Comparison of ENCODE assay signal across 15 mouse cellular contexts in the genomic region with DNA sequence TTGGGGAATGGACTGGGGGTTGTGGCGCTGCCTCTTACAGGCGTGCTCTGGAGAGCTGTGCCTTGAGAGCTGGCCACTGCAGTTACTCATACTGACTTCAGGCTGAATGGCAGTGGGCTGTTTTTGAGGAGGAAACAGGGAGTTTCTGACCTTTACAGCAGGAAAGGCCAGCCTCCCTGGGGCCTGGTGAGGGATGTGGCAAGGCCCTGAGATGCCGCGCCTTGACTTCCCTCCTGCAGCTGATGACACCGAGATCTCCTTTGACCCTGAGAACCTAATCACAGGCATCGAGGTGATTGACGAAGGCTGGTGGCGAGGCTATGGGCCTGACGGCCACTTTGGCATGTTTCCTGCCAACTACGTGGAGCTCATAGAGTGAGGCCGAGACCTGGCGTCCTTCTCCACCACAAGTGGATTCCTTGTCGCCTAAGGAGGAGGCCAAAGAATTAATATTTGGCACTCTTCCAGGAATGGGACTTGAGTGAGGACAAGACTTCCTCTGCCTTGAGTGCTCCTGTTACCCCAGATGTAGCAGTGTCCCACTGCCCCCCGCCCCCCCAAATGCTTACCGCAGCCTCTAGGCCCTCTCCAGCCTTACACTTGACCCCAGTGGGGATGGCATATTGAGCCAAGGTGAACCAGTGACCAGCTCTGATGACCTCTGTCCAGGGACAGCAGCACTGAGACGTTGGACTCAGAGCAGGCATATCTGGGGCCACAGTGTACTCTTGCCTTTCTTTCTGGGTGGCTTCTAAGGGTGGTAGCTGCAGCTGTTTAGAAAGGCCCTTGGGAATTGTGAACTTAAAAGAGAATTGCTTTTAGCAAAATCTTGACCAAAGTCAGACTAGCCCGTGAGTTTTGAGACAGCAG. TPM values are rescaled to one million over a fixed set of nuclear protein-coding genes. Genes with fewer than 3 reads are reported as not detected.
DNase-seq lines count a peak whose midpoint lies in the region; ATAC-seq and TF ChIP-seq lines count a peak whose summit lies in the region.
"Had no signal": no experiment of that assay in that cellular context is flagged by ENCODE, and none has a peak within 500 bp of the region (broad histone marks: within the 10 kb centered on the region; RNA-seq: fewer than 3 reads in every experiment).

No protein-coding gene starts in this region.

- peak; percentile 27 for DNase-seq in forebrain, embryonic 14.5 days (ENCODE audit: low spot score)
- peak; percentile 15 for DNase-seq in kidney, adult 2 months
- DNase-seq in kidney, adult 18-20 months: no peak
- DNase-seq in lung, adult 2 months: peak; percentile 73
- DNase-seq: adrenal gland, postnatal 25 days; kidney, adult 8-10 months; liver had no signal

- H3K9ac ChIP-seq in forebrain, embryonic 14.5 days (ENCODE audit: low read length): no peak overlapping the region
- no peak overlapping the region for H3K9ac ChIP-seq in forebrain, embryonic 12.5 days
- no peak overlapping the region for H3K9ac ChIP-seq in midbrain, embryonic 13.5 days (replicated peaks)
- H3K9ac ChIP-seq in hindbrain, embryonic 16.5 days (ENCODE audit: low read depth, low read length): no peak overlapping the region
- H3K9ac ChIP-seq: forebrain, embryonic 15.5 days; neural tube, embryonic 15.5 days had no signal

- ATAC-seq in forebrain, embryonic 14.5 days: no peak
- ATAC-seq in forebrain, embryonic 12.5 days (ENCODE audit: low FRiP score): no peak
- ATAC-seq in monocyte, adult 5-6 weeks (replicated peaks; ENCODE audit: insufficient number of reproducible peaks, low FRiP score, low TSS enrichment, poor library complexity, severe bottlenecking): peak; percentile 65
- no peak for ATAC-seq in midbrain, embryonic 13.5 days
- ATAC-seq in hindbrain, embryonic 16.5 days: no peak
- ATAC-seq: forebrain, embryonic 15.5 days; midbrain, embryonic 16.5 days had no signal

- H3K4me1 ChIP-seq in forebrain, embryonic 14.5 days (ENCODE audit: control insufficient read depth, insufficient read depth, low read length): no peaks in the 10 kb centered on the region
- peaks cover 6% of the 10 kb centered on the region; the same call in 1 of the 2 replicates for H3K4me1 ChIP-seq in forebrain, embryonic 12.5 days
- H3K4me1 ChIP-seq in kidney, adult 2 months (ENCODE audit: control insufficient read depth, insufficient read depth, low read length): 0 out of 2 replicates have a peak, but pooled peaks cover 4% of the 10 kb centered on the region
- peaks cover 15% of the 10 kb centered on the region for H3K4me1 ChIP-seq in lung, adult 2 months (ENCODE audit: control insufficient read depth, insufficient read depth, low read length)
- H3K4me1 ChIP-seq in midbrain, embryonic 13.5 days (replicated peaks): peaks cover 10% of the 10 kb centered on the region; the same call in 1 of the 2 replicates
- H3K4me1 ChIP-seq in hindbrain, embryonic 16.5 days (ENCODE audit: control insufficient read depth, insufficient read depth, low read depth, low read length): no peaks in the 10 kb centered on the region; the same call in 1 of the 2 replicates
- H3K4me1 ChIP-seq: forebrain, embryonic 15.5 days; neural tube, embryonic 15.5 days had no signal

- H3K27ac ChIP-seq in forebrain, embryonic 14.5 days (ENCODE audit: low read depth, low read length): no peak overlapping the region
- no peak overlapping the region for H3K27ac ChIP-seq in forebrain, embryonic 12.5 days
- no peak overlapping the region for H3K27ac ChIP-seq in kidney, adult 2 months (ENCODE audit: insufficient read depth, low read depth, low read length)
- H3K27ac ChIP-seq in midbrain, embryonic 13.5 days: no peak overlapping the region
- H3K27ac ChIP-seq in hindbrain, embryonic 16.5 days (ENCODE audit: low read depth, low read length): no peak overlapping the region
- H3K27ac ChIP-seq: forebrain, embryonic 15.5 days; hindbrain, embryonic 13.5 days; neural tube, embryonic 15.5 days had no signal

- no peak overlapping the region for H3K4me2 ChIP-seq in forebrain, embryonic 14.5 days (ENCODE audit: low read length)
- no peak overlapping the region for H3K4me2 ChIP-seq in forebrain, embryonic 12.5 days
- no peak overlapping the region for H3K4me2 ChIP-seq in midbrain, embryonic 13.5 days (replicated peaks)
- no peak overlapping the region for H3K4me2 ChIP-seq in hindbrain, embryonic 16.5 days (ENCODE audit: low read length)
- H3K4me2 ChIP-seq: forebrain, embryonic 15.5 days; hindbrain, embryonic 13.5 days; neural tube, embryonic 15.5 days had no signal

- H3K4me3 ChIP-seq in forebrain, embryonic 14.5 days (ENCODE audit: low read depth, low read length): no peak overlapping the region
- H3K4me3 ChIP-seq in forebrain, embryonic 12.5 days (replicated peaks): no peak overlapping the region
- H3K4me3 ChIP-seq in kidney, adult 2 months (ENCODE audit: insufficient read depth, low read depth, low read length): no peak overlapping the region
- no peak overlapping the region for H3K4me3 ChIP-seq in lung, adult 2 months (replicated peaks; ENCODE audit: extremely low read depth, low read depth, low read length)
- H3K4me3 ChIP-seq in midbrain, embryonic 13.5 days (replicated peaks): no peak overlapping the region
- no peak overlapping the region for H3K4me3 ChIP-seq in hindbrain, embryonic 16.5 days (ENCODE audit: low read length)
- H3K4me3 ChIP-seq: forebrain, embryonic 15.5 days; hindbrain, embryonic 13.5 days; neural tube, embryonic 15.5 days had no signal

- 85% methylated on average over 17 of the region's 17 CpGs for WGBS in forebrain, embryonic 14.5 days
- WGBS in forebrain, embryonic 12.5 days: 89% methylated on average over 17 of the region's 17 CpGs
- 62% methylated on average over 17 of the region's 17 CpGs for WGBS in kidney, adult 2 months
- WGBS in lung, adult 2 months: 58% methylated on average over 17 of the region's 17 CpGs
- WGBS in midbrain, embryonic 13.5 days: 90% methylated on average over 17 of the region's 17 CpGs
- WGBS in hindbrain, embryonic 16.5 days: 83% methylated on average over 17 of the region's 17 CpGs

- no peaks in the 10 kb centered on the region for H3K9me3 ChIP-seq in forebrain, embryonic 14.5 days (replicated peaks; ENCODE audit: control insufficient read depth, low read length)
- no peaks in the 10 kb centered on the region for H3K9me3 ChIP-seq in forebrain, embryonic 12.5 days
- H3K9me3 ChIP-seq in midbrain, embryonic 13.5 days: no peaks in the 10 kb centered on the region
- H3K9me3 ChIP-seq in hindbrain, embryonic 16.5 days (ENCODE audit: control insufficient read depth, low read length): no peaks in the 10 kb centered on the region
- H3K9me3 ChIP-seq: forebrain, embryonic 15.5 days; hindbrain, embryonic 13.5 days; neural tube, embryonic 15.5 days had no signal

- TF ChIP-seq POLR2A in kidney, adult 2 months (IDR thresholded peaks at IDR 0.05; ENCODE audit: low read depth, low read length): no peak
- no peak for TF ChIP-seq POLR2A in lung, adult 2 months (IDR thresholded peaks at IDR 0.05; ENCODE audit: borderline replicate concordance, extremely low read depth, low read depth, low read length)

- H3K27me3 ChIP-seq in forebrain, embryonic 14.5 days (replicated peaks; ENCODE audit: control insufficient read depth, insufficient read depth, low read length): no peaks in the 10 kb centered on the region
- H3K27me3 ChIP-seq in forebrain, embryonic 12.5 days: no peaks in the 10 kb centered on the region
- no peaks in the 10 kb centered on the region for H3K27me3 ChIP-seq in kidney, adult 2 months (replicated peaks; ENCODE audit: control insufficient read depth, insufficient read depth, low read length)
- H3K27me3 ChIP-seq in midbrain, embryonic 13.5 days: no peaks in the 10 kb centered on the region
- no peaks in the 10 kb centered on the region for H3K27me3 ChIP-seq in hindbrain, embryonic 16.5 days (replicated peaks; ENCODE audit: control insufficient read depth, insufficient read depth, low read length)
- H3K27me3 ChIP-seq: forebrain, embryonic 15.5 days; hindbrain, embryonic 13.5 days; neural tube, embryonic 15.5 days had no signal

- no peak for TF ChIP-seq CTCF in kidney, adult 2 months (conservative IDR thresholded peaks at IDR 0.05; ENCODE audit: insufficient read depth, insufficient read length, low read depth, low read length)
- TF ChIP-seq CTCF in lung, adult 2 months (IDR thresholded peaks at IDR 0.05; ENCODE audit: insufficient read depth, low read length): no peak

- H3K36me3 ChIP-seq in forebrain, embryonic 14.5 days (ENCODE audit: control insufficient read depth, insufficient read depth, low read length): peaks cover 68% of the 10 kb centered on the region
- peaks cover 66% of the 10 kb centered on the region for H3K36me3 ChIP-seq in forebrain, embryonic 12.5 days (replicated peaks)
- no peaks in the 10 kb centered on the region for H3K36me3 ChIP-seq in kidney, adult 2 months (ENCODE audit: control insufficient read depth, insufficient read depth, low read length)
- H3K36me3 ChIP-seq in midbrain, embryonic 13.5 days: peaks cover 65% of the 10 kb centered on the region
- peaks cover 42% of the 10 kb centered on the region for H3K36me3 ChIP-seq in hindbrain, embryonic 16.5 days (ENCODE audit: control insufficient read depth, insufficient read depth, low read length)

RNA-seq across cellular contexts. Expression of a gene that starts 3.7 kb away (rescaled TPM):
- 2.1 TPM in 2 replicates for polyA plus RNA-seq in forebrain, embryonic 14.5 days (2014; fragmentation: Nextera tagmentation; extraction: Ambion mirVana)
- polyA plus RNA-seq in forebrain, embryonic 12.5 days (2016; fragmentation: Nextera tagmentation; extraction: Ambion mirVana): 2.5 and 3.7 TPM in 2 replicates
- polyA plus RNA-seq in kidney, adult 2 months (2012; rRNA removed): 113 and 157 TPM in 2 replicates
- 14.4 and 79.5 TPM in 2 replicates for polyA plus RNA-seq in lung, adult 2 months (2012; rRNA removed)
- 6.4 TPM in 1 of 3 replicates, not detected in the others for total RNA-seq in monocyte, adult 5-6 weeks (2017)
- 2.3 and 2.6 TPM in 2 replicates for polyA plus RNA-seq in midbrain, embryonic 13.5 days (2015; fragmentation: Nextera tagmentation; extraction: Ambion mirVana)
- polyA plus RNA-seq in hindbrain, embryonic 16.5 days (2015; fragmentation: Nextera tagmentation; extraction: Ambion mirVana): 3.3 and 13.6 TPM in 2 replicates
- total RNA-seq: adrenal gland, postnatal 25 days had no signal

RNA-seq across cellular contexts. Expression of a gene that starts 11.6 kb away (rescaled TPM):
- 100 and 136 TPM in 2 replicates for polyA plus RNA-seq in forebrain, embryonic 14.5 days (2014; fragmentation: Nextera tagmentation; extraction: Ambion mirVana)
- 137 and 140 TPM in 2 replicates for polyA plus RNA-seq in forebrain, embryonic 12.5 days (2016; fragmentation: Nextera tagmentation; extraction: Ambion mirVana)
- 49.6 and 52.5 TPM in 2 replicates for polyA plus RNA-seq in kidney, adult 2 months (2012; rRNA removed)
- polyA plus RNA-seq in lung, adult 2 months (2012; rRNA removed): 69.8 and 91.4 TPM in 2 replicates
- total RNA-seq in monocyte, adult 5-6 weeks (2017): 164 to 214 TPM (median 184 TPM) in 3 replicates
- 151 and 155 TPM in 2 replicates for polyA plus RNA-seq in midbrain, embryonic 13.5 days (2015; fragmentation: Nextera tagmentation; extraction: Ambion mirVana)
- polyA plus RNA-seq in hindbrain, embryonic 16.5 days (2015; fragmentation: Nextera tagmentation; extraction: Ambion mirVana): 148 and 150 TPM in 2 replicates

RNA-seq across cellular contexts. Expression of a gene that starts 37.7 kb away (rescaled TPM):
- 16.0 and 20.9 TPM in 2 replicates for polyA plus RNA-seq in forebrain, embryonic 14.5 days (2014; fragmentation: Nextera tagmentation; extraction: Ambion mirVana)
- 24.8 and 26.2 TPM in 2 replicates for polyA plus RNA-seq in forebrain, embryonic 12.5 days (2016; fragmentation: Nextera tagmentation; extraction: Ambion mirVana)
- 31.5 and 32.2 TPM in 2 replicates for polyA plus RNA-seq in kidney, adult 2 months (2012; rRNA removed)
- polyA plus RNA-seq in lung, adult 2 months (2012; rRNA removed): 21.5 and 21.9 TPM in 2 replicates
- total RNA-seq in monocyte, adult 5-6 weeks (2017): 7.2 to 13.7 TPM (median 10.5 TPM) in 3 replicates
- 24.9 and 26.5 TPM in 2 replicates for polyA plus RNA-seq in midbrain, embryonic 13.5 days (2015; fragmentation: Nextera tagmentation; extraction: Ambion mirVana)
- polyA plus RNA-seq in hindbrain, embryonic 16.5 days (2015; fragmentation: Nextera tagmentation; extraction: Ambion mirVana): 35.6 and 36.7 TPM in 2 replicates

RNA-seq across cellular contexts. Expression of a gene that starts 38.0 kb away (rescaled TPM):
- 3.9 and 5.3 TPM in 2 replicates for polyA plus RNA-seq in forebrain, embryonic 14.5 days (2014; fragmentation: Nextera tagmentation; extraction: Ambion mirVana)
- polyA plus RNA-seq in forebrain, embryonic 12.5 days (2016; fragmentation: Nextera tagmentation; extraction: Ambion mirVana): 7.7 and 8.4 TPM in 2 replicates
- 14.7 and 19.5 TPM in 2 replicates for polyA plus RNA-seq in kidney, adult 2 months (2012; rRNA removed)
- 28.1 and 34.2 TPM in 2 replicates for polyA plus RNA-seq in lung, adult 2 months (2012; rRNA removed)
- 14.6 to 18.6 TPM (median 17.2 TPM) in 3 replicates for total RNA-seq in monocyte, adult 5-6 weeks (2017)
- polyA plus RNA-seq in midbrain, embryonic 13.5 days (2015; fragmentation: Nextera tagmentation; extraction: Ambion mirVana): 6.5 and 8.2 TPM in 2 replicates
- polyA plus RNA-seq in hindbrain, embryonic 16.5 days (2015; fragmentation: Nextera tagmentation; extraction: Ambion mirVana): 5.5 and 6.1 TPM in 2 replicates
